Mouse (Mus musculus): ENCODE results near the gene Slco1a5.
"Not testable (repeated sequence)": the region's sequence is repeated elsewhere in the genome, so short reads cannot be mapped to it uniquely, and the experiment has no call there.

The Slco1a5 gene

DNA sequence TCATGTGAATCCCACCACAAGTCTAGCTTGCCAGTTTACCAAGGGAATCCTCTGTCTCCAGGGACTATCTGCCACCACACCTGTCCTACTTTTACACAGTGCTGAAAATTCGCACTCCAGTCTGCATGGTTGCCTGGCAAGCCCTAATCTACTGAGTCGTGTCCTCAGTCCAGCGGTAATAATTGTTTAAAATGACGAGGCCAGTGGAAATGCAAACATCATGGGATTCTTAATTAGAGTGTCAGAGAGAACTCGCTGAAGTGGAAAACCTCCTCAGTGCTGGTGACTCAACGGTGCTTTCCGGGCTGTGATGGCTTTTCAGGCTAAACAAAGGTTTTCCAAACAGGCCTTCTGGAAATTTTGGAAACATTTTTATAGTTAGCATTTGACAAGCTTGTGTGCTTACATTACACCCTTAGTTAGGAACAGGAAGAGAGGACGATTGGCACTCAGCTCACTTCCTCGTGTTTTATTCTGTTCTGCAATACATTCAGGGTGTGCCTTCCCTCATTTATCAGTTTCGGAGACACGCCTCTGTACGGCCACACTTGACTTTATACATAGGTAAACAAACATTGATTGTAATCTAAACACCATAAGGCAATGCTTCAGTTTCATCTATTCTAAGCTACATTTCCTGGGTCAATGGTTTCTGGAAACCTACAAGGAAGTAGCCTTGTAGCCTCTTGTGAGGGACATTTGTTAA is 33.2 kb downstream of the Slco1a5 start:
- no peak for DNase-seq (ENCODE audit: low spot score in 2 of 2)

- no peak for DNase-seq (ENCODE audit: low spot score in 2 of 2)
Measured at GRCm38 (mm10) chr6:142275721-142276442, 46.9 kb downstream of the Slco1a5 start.

- not testable (repeated sequence) for DNase-seq (ENCODE audit: low spot score in 2 of 2)
Measured at GRCm38 (mm10) chr6:142250738-142251307, 72.0 kb downstream of the Slco1a5 start.

- no peak for DNase-seq (ENCODE audit: low spot score in 2 of 2)
Measured at GRCm38 (mm10) chr6:142245065-142245464, 77.7 kb downstream of the Slco1a5 start.

GRCm38 (mm10) chr6:142239468-142239867 is 83.3 kb downstream of the Slco1a5 start:
- no peak for DNase-seq (ENCODE audit: low spot score in 2 of 2)

- no peak for DNase-seq (ENCODE audit: low spot score in 2 of 2)
Measured at GRCm38 (mm10) chr6:142220138-142220537, 102.6 kb downstream of the Slco1a5 start.

DNA sequence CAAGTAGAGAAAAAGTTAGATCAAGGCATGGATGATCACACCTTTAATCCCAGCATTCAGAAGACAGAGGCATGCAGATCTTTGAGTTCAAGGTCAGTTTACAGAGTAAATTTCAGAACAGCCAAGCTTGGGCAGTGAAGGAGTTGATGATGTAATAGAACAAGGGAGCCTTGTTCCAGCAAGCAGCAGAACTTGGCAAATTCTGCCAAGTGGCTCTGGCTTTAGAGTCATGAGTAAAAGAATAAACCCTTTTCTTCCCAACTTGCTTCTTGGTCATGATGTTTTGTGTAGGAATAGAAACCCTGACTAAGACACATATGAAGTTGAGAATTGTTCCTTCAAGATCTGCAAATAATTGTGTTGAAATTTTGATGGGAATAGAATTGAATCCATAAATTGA is 111.0 kb downstream of the Slco1a5 start:
- no peak for DNase-seq (ENCODE audit: low spot score in 2 of 2)

- DNase-seq (ENCODE audit: low spot score in 2 of 2), result no peak
Measured at GRCm38 (mm10) chr6:142209749-142210148, 113.0 kb downstream of the Slco1a5 start.

DNA sequence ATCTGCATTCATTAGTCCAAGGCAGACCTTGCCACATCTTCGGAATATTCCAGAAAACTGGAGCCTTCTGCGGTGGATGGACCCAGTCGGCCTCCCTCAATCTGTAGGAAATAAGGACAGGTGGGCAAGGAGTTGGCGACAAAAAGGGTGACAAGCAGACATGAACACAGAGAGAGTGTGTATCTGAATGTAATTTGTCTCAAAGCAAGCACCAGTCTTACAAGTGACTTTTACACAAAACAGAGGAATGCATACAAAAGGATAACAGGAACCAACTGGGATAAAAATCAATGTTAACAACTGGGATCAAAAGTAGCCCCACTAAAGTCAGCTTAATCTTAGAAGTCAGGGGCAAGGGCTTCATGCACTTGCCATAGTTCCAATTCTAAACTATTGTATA is 114.4 kb downstream of the Slco1a5 start, which contains the start of gene Slco1a6:
Gene Slco1a6 (minus strand): TSS at position 101 of the 400 bp plus-strand sequence.
- no peak for DNase-seq (ENCODE audit: low spot score in 2 of 2)

GRCm38 (mm10) chr6:142200524-142200923 is 122.3 kb downstream of the Slco1a5 start:
- DNase-seq (ENCODE audit: low spot score in 2 of 2), result no peak

GRCm38 (mm10) chr6:142194245-142194644 is 128.5 kb downstream of the Slco1a5 start:
- no peak for DNase-seq (ENCODE audit: low spot score in 2 of 2)

- DNase-seq (ENCODE audit: low spot score in 2 of 2), result no peak
Measured at GRCm38 (mm10) chr6:142191962-142192361, 130.8 kb downstream of the Slco1a5 start.

DNA sequence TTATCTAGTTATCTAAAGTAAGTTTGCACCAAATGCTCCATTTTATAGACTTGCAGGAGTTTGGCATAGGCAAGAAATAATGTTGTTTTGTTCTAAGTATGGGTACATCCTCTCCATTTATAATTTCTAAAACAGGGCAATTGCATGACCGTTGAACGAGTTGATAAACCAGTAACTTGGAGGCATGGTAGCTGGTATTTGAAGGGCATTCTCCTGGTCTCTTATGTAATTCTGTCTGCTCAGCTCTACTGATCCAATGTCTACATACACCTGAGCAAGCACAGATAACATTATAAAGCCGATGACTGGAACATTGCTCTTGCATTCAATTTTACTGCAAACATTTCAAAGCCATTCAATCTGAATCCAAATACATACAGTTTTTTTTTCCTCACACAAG is 135.4 kb downstream of the Slco1a5 start:
- no peak for DNase-seq (ENCODE audit: low spot score in 2 of 2)

GRCm38 (mm10) chr6:142185868-142186415 is 136.8 kb downstream of the Slco1a5 start:
- DNase-seq (ENCODE audit: low spot score in 2 of 2), result no peak

Measured in frontal cortex, postnatal 10 days (tissue).